Mouse (Mus musculus) lung, adult 18-20 months (tissue): ENCODE data around the gene Il12a.

ENCODE experiments used
- DNase-seq, 2 experiments: peaks; one replicate each; pipeline ENCODE4 v3.0.0; 2022; ENCODE audit warnings: mixed read lengths in 2 of 2

Il12a gene

DNA sequence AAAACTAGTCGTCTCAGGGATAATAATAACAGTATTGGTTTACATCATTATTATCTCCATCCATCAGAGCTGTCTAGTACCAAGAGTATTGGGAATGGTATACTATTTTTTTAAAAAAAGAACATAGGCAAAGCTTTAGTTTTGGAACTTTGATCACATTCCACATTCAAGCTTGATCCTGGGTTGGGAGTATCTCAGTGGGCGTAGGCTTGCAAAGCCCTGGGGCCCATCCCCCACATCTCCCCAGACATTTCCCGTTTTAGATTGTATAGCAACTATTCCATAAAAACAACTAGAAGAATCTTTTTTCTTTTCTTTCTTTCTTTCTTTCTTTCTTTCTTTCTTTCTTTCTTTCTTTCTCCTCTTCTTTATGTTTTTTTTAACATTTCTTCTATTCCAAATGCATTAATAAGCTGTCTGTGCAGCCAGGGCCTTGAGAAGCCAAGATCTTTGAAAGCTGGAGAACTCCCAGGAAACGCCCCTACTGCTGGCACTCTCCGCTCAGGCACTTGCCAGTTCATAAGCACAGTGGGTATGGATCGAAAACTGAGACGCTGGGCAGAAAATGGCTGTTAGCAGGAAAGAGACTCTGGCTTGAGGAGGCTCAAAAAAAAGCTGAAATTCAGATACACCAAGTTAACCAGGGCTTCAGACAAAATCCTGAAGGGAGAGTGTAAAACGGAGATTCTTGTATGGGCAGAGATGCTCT lies 3.4 kb upstream of the Il12a start:
- DNase-seq: peak in 1 of 2 experiments; percentile 21

DNA sequence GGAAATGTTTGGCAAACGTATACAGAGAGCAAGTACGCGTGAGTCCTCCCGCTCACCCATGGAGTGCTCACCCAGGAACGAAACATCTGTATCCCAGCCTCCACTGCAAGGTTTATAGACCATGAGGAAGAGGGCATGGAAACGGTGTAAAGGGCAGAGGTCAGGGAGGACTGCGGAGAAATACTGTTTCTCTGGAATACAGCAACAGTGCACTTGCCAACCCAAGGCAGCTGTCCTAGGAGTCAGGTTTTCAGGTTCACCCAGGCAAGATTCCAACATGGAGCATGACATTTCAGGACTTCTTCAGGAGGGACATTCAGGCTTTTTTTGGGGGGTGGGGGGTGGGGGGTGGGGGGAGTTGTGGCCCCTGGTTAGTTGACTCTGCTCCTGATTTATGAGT lies 1.1 kb upstream of the Il12a start:
- no peak for DNase-seq

DNA sequence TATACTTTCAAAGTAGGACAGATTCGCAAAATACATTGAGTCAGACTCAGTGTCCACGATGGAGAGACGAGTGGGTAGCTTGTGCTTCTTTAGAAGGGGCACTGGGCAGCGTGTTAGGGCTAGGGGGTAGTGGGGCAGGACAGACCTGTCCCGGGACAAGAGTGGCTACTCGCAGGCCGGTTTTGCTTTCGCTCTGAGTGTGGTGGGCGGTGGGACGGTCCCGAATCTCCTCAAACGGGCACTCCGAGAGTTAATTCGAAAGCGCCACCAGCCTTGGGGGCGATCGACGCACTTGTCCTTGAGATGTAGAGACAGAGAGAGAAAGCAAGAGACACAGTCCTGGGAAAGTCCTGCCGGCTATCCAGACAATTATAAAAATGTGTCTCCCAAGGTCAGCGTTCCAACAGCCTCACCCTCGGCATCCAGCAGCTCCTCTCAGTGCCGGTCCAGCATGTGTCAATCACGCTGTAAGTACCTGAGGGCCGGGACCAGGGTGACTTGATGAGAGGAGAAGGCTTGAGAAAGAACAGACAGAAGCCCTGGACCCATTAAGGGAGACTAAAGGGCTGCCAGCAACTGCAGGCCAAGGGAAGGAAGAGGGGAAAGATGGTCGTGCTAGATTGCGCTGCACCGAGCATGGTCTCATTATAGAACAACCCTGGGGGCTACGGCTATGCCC lies 795 bp downstream of the Il12a start:
- no peak for DNase-seq

DNA sequence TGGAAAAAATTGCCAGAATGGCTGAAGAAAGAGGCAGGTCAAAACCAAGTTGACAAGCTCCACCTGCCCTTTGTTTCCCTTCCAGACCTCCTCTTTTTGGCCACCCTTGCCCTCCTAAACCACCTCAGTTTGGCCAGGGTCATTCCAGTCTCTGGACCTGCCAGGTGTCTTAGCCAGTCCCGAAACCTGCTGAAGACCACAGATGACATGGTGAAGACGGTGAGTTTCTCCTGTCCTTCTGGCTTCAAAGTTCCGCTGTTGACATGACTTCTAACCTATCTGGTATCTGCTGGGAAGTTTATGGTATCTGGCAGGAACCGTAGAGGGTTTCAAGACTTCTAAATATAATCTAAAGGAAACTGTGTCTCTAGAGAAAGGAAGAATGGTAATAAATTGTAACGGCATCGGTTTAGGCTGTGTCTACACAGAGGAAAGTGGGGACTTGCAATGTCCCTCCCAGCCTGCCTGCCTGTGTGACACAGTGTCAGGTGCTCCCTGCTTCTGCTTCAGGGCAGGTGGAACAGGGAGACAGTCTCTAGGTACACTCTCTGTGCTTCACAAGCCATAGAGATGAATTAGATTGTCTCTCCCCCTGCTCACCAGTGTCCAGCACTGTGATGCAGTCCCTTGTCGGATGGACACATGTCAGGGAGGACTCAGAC lies 1.6 kb downstream of the Il12a start:
- DNase-seq: no peak

DNA sequence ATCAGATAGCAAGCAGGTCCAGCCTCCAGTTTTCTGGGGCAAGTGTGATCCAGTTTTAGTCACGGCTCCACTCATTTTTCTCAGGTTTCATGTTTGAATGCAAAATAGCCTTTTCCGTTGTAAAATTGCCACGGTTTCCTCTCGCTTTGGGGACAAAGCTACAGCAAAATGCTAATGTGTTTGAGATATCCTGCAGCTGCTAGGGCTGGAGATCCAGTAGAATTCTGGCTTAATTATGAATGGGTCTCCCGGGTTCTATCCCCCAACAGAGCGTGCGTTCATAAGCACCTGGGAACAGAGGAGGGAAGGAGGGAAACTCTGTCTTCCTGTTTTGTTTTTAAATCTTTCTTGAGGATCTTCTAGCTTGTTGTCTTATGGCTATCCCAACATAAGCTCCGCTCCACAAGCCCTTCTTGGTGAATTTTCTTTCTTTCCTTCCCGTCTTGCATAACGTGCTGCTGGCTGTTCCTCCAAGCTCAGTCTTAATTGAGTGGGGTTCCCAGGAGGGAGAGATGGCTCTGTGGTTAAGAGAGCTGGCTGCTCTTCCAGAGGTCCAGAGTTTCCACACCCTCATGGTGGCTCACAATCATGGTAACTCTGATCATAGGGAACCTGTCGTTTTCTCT lies 2.3 kb downstream of the Il12a start:
- peak in 1 of 2 experiments; percentile 20 for DNase-seq

DNA sequence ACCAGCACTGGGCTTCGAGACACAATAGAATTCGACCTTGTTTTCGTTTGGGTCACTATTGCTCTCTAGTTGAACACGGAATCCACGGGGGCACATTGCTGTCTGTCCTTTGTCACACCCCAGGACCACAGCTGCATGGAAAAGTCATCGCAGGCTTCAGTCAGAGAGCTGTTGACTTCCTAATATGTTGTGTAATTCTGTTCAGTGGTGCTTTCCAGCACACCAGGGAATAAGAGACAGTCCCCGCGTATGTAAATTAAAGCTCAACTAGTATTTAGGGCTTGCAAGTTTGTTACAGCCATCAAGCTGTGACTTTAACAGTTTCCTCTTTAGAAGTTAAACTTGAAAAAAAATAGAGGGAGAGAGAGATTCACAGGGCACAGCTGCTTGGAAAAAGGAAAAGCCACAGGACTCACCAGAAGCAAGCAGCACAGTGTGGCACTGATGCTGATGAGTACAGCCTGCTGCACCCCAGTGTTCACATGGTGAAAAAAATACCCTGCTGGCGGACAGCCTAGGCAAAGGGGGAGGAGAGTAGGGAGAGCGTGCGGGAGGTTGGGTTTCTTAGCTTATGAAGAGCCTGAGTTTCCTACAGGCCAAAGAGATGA lies 3.1 kb downstream of the Il12a start:
- DNase-seq: peak; percentile 68 to 74

DNA sequence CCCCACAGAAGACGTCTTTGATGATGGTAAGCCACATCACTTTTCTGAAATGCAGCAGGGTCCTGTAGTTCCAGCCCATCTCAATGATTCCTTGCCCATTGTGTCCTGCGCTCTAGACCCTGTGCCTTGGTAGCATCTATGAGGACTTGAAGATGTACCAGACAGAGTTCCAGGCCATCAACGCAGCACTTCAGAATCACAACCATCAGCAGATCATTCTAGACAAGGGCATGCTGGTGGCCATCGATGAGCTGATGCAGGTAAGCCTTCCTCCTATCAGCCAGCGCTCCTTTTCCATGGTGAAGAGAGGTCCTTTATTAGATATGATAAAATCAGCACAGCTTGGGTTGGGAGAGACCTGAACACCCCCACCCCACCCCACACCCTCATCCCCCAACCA lies 4.9 kb downstream of the Il12a start:
- no peak for DNase-seq

DNA sequence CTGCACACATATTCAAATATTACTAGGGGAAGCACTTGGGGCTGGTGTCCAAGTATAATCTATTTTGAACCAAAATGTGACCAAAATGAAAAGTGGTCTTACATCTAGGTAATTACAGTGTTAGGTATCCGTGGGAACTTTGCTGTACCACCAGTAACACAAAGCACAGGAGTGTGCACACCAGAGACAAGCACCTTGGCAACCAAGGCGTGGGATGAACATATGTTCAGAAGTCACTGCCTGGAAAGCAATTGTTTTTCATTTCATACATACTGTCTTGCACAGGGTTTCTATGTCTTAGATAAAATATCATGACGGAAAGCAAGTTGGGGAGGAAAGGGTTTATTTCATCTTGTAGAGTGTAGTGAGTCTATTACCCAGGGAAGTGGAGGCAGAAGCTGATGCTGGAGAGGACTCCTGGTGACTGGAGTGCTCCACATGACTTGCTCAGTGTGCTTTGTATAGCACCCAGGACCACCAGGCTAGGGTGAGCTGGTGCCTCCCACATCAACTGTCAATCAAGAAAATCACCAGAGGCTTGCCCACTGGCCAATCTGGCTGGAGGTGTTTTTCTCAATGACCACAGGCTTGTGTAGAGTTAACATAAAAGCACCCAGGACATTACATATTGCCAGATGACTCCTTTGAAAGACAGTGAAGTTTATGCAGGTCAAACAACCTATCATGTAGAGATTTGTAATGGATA lies 6.2 kb downstream of the Il12a start:
- no peak for DNase-seq

DNA sequence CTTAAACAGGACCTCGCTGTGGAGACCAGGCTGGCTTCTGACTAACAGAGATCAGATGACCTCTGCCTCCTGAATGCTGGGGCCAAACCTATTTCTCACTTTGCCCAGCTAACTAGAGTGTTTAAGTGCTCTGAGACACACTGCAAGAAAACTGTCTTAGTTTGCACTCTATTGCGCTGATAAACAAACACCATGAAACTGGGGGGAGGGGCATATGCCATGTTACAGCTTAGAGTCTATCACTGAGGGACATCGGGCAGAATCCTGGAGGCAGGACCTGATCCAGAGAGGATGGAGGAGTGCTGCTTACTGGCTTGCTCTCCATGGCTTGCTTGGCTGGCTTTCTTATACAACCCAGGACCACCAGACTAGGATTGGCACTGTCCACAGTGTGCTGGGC lies 8.2 kb downstream of the Il12a start:
- no peak for DNase-seq

DNA sequence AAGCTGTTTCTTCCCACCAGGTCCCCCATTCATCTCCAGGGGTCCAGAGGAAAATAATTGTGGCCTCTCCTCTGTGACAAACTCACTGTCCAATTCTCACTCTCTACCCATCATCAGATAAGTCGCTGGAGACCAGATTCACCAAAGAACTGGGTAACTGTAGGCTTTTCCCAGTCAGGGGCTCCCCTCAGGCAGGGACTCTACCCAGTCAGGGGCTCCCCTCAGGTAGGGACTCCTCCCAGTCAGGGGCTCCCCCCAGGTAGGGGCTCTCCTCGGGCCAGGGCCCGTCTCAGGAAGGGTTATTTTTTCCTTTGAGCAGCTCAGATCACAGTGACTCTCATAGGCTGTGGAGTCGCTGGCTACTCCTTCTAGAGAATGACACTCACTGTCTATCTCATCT lies 9.6 kb downstream of the Il12a start:
- no peak for DNase-seq

DNA sequence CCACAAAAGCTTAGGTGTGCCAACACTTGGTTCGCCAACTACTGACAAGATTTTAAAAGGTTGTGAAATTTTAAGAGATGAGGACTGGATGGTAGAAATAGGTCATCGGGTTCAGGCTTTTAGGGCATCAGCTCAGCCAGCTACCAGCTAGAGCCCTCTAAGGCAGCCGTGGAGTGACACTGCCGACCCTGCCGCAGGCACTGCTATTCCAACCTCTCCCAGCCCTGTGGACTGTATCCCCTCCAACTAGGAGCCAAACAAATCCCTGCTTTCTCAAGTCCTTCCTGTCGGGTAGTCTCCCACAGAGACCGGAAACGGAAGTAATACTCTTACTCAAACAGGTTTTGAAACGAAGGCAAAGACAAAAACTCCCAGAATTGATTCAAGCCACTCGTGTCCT lies 15.9 kb downstream of the Il12a start:
- no peak for DNase-seq

DNA sequence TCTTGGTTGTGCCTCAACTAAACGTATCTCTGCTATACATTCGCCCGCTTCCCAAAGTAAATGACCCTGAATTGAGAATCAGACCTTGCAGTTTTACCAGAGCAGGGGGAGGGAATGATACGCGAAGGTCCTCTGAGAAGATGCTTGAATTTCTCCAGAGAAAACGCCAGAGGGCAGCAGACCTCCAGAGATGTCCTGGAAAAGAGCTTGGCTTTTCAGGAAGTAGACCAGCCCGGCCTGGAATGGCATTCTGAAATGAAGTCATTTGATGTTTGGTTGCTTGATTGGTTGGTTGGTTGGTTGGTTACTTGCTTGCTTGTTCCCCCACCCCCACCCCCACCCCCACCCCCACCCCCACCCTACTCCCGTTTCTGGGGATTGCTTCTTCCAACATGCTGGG lies 17.8 kb downstream of the Il12a start:
- peak; percentile 29 to 66 for DNase-seq

DNA sequence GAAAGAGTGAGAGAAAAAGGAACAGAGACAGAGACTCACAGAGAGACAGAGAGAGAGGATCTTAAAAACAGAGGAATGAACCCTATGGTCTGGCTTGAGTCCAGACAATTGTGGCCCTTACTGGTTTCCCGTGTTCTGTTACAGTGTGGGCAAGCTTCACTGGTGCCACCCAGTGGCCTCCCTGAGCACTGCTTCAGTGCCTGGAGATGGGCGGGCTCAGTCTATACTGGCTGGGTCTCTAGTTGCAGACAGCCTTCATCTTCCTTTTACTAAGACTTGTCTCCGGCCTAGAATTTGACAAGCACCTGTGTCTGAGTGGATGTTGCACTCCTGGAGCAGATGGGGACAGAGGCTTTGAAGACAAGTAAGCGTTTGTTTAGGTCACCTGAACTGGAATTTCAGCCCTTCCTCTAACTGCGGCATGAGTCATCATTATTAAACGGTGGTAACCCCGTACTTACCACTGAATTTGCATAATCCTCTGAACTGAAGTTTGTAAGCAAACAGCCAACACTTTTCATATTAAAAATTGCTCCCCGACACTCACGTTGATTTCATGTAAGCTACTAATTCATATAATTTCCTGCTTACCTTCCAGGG lies 18.9 kb downstream of the Il12a start:
- peak; percentile 75 to 79 for DNase-seq

DNA sequence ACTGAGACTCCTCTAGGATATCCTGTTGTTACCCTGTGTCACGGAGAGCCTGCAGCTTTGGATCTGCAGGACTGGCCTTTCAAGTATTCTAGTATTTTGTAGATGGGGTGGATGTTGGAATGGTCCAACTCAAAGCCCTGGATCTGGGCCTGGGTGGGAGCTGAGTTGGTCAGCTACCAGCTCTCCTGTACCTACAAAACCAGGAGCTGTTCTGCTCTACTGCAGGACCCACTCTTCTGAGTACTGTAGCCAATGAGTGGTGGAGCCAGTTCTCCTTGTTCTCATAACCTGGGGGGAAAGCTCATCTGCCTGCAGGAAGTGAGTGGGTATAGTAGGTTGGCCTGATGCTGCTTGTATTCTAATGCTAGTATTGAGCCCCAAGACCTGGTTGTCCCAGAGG lies 20.0 kb downstream of the Il12a start:
- no peak for DNase-seq

DNA sequence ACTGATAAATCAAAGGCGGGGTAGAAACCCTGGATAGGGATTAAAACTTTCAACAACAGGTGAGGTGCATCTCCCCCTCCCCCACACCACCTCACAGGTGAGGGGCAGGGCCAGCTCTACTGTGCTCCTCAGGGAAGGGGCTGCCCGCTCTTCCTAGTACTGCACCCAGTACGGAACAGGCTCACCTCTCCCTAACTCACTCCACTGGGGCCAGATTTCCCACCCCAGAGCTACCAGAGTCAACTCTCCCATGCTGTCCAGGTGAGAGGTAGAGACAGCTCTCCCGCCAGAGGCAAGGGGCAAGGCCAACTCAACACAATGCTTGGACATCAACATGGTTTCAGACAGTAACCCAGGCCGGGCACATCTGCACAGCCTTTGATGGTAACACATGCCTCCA lies 21.1 kb downstream of the Il12a start:
- DNase-seq: no peak

DNA sequence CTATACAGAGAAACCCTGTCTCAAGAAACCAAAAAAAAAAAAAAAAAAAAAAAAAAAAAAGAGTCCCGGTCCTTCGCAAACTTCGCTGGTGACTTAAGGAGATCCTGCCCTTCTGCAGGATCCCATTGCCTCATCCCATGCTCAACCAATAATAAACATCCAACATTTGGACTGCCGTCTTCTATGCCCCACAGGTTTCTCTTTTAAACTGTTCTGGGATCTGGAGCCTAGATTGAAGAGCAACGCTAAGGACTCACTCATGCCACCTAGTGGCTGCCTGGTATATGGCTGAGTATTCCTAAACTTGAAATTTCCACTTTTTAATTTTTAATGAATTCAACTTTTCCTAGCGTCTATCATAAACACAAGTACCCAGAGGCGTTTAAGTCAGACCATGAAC lies 23.1 kb downstream of the Il12a start:
- DNase-seq: peak in 1 of 2 experiments; percentile 40

DNA sequence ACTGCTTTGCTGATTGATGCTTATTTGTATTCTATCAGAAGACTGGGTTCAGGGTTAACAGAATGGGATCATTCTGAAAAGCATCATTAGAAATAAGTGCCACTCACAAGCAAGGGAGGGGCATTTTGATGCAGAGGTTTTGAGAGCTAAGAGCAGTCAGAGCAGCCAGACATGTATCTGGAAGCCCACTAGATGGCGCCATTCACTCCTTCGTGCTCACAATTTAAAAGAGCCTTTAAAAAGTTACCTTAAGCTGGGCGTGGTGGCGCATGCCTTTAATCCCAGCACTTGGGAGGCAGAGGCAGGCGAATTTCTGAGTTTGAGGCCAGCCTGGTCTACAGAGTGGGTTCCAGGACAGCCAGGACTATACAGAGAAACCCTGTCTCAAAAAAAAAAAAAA lies 26.9 kb downstream of the Il12a start:
- DNase-seq: peak; percentile 24 to 38

DNA sequence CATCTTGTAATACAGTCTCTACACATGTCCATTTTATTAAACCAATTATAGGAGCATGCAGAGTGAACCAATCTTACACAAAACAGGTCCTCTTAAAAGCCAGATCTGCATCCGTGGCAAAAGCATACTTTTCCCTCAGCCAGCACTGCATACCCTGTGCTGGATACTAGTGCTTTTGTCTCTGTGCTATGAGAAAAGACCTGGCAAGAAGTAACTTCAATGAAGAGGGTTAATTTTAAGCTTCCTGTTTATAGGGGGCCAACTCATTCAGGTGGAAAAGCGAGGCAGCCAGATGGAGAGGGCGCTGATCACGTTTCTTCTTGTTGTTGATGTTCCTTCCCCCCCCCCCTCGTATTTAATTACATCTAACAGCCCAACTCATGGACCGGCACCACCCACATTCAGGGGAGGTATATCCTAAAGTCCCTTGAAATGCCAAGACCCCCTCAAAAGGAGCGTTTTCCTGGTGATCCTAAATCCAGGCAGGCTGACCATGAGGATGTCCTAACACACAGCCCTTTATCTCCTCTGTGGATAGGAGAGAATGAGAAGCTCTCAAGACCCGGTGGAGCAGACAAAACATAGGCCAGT lies 28.9 kb downstream of the Il12a start:
- DNase-seq: no peak

DNA sequence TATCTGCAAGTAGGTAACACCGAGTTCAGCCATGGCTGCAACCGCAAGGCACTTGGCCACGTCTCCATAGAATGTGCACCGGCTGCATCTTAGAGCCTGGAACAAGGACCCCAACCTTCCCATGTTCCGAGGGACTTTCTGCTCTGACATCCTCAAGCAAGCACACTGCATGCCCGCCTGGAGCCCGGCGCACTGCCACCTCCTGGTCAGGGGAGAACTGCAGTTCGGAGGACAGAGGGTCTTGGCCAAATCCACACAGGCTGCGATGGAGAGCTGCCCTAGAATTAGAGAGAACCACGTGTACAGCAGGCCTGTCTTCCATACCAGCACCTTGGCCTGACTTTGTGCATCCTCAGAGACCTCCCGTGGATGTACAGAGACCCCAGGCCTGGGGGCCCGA lies 29.8 kb downstream of the Il12a start:
- no peak for DNase-seq

DNA sequence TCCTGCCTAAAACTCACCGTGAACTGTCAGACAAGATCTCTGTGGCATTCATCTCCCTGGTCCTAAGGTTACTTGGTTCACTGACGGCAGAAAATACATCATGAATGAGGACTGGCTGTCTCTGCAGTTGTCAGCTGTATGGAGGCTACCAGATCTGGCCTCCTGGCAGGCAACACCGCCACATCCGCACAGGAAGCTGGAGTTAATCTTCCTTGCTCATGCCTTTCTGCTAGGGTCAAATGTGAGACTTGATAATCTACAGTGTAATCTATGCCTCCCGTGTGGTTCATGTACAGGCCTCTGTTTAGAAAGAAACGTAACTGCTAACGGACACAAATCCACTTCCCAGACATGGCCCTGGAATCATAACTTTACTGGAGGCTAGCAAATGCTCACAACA lies 51.5 kb downstream of the Il12a start:
- no peak for DNase-seq

DNA sequence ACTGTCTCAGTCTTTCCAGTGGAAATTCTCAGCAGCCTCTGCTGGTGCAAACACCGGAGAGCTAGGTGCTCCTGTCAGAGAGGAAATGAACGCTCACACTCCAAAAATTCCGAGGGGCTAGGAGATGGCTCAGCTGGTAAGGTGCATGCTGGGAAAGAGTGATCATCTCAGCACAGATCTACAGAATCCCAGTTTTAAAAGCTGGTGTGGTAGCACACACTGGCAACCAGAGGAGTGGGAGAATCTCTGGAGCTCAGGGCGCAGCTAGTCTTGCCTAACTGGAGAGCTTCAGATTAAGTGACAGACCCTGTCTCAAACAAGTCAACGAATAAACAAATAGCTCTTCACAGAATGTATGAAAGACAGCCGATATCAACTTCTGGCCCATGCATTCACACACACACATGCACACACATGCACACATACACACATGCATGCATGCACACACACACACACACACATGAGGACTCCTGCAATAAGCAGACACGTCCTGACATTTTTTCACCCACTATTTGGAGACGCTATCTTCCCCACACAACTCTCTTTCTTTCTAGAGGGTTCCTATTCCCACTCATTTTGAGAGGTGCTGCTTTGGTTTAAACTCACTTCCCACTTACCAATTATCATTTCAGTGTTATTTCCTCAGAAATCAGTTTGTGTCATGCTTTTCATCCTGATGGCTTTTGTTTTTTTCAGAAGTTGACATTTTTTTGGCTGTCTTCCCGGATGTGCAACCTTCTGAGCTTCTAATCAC lies 52.5 kb downstream of the Il12a start:
- no peak for DNase-seq
